Mouse (Mus musculus) forebrain, embryonic 15.5 days (tissue): ENCODE results near the gene Slc39a3. TPM values are rescaled to one million over a fixed set of nuclear protein-coding genes. Genes with fewer than 3 reads are reported as not detected.
"Not testable (repeated sequence)": the region's sequence is repeated elsewhere in the genome, so short reads cannot be mapped to it uniquely, and the experiment has no call there.

Experiments
- ATAC-seq: fragments of 200-750 bp; cut with Nextera tagmentation; replicated peaks from 2 replicates; pipeline ENCODE4 v1.8.0; 2017; ENCODE audit warnings: mild to moderate bottlenecking, moderate TSS enrichment, moderate library complexity
- H3K27ac ChIP-seq: fragments of 300-500 bp; sonication (generic); replicated peaks from 2 replicates; pipeline ENCODE4 v1.5.1; 2015; ENCODE audit warnings: mild to moderate bottlenecking, inconsistent platforms
- H3K27me3 ChIP-seq: fragments of 300-500 bp; sonication (generic); 2 replicates; pipeline ENCODE4 v1.6.1; 2015; ENCODE audit warnings: inconsistent platforms
- H3K36me3 ChIP-seq: fragments of 300-500 bp; sonication (generic); 2 replicates; pipeline ENCODE4 v1.6.1; 2015; ENCODE audit warnings: mild to moderate bottlenecking, inconsistent platforms
- H3K4me1 ChIP-seq: fragments of 300-500 bp; sonication (generic); 2 replicates; pipeline ENCODE4 v1.6.1; 2015; ENCODE audit warnings: inconsistent platforms
- H3K4me2 ChIP-seq: fragments of 300-500 bp; sonication (generic); replicated peaks from 2 replicates; pipeline ENCODE4 v1.6.1; 2015; ENCODE audit warnings: mild to moderate bottlenecking, inconsistent platforms
- H3K4me3 ChIP-seq: fragments of 300-500 bp; sonication (generic); 2 replicates; pipeline ENCODE4 v1.5.1; 2015; ENCODE audit warnings: mild to moderate bottlenecking, inconsistent platforms
- H3K9ac ChIP-seq: fragments of 300-500 bp; sonication (generic); replicated peaks from 2 replicates; pipeline ENCODE4 v1.6.1; 2015; ENCODE audit warnings: mild to moderate bottlenecking, inconsistent platforms
- H3K9me3 ChIP-seq: fragments of 300-500 bp; sonication (generic); 2 replicates; pipeline ENCODE4 v1.6.1; 2016; ENCODE audit warnings: inconsistent platforms
- WGBS: fragments of 180-500 bp; shearing (Covaris S2); methylation state at CpG from one replicate; pipeline ENCODE4 v1.1.7; 2015; ENCODE audit warnings: mixed read lengths; 5-methylcytosine and 5-hydroxymethylcytosine counted together
- polyA plus RNA-seq: library from polyadenylated mRNA; unstranded; fragments of >200 nt; fragmentation: Nextera tagmentation; extraction: Ambion mirVana; gene quantifications from 2 replicates; pipeline ENCODE4 v1.2.1, GENCODE M21; 2015

Gene Slc39a3
- 46.3 TPM in 2 replicates for polyA plus RNA-seq

DNA sequence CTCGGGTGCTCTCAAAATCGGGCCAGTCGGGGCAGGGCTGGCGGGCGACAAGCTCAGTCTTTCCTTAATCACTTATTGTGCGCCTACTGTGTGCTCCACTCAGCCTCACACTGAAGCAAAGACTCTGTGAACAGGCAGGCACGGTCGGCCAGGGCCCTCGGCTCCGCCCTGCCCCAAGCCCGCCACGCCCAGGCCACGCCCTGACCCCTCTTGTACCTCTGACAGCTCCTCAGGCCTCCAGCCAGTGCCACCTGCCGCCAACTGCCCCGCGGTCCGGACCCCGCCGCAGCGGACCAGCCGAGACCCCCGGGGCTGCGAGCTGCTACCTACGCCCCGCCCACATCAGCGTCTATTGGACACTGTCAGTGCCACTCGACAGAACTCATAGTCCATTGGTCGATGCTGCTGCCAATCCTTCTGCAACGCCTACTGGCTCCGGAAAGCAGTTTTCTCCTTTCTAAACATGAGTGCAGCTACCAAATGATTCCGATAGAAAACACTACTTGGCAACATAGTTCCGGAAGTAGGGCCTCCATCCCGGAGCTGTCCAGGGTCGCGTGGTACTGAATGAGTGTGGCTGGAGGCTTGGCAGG is at the start of gene Slc39a3:
Gene Slc39a3, minus strand, starts transcription at position 439 of the 593 bp plus-strand sequence.
- peak; percentile 99 for ATAC-seq
- H3K4me1 ChIP-seq, result peaks cover 14% of the 10 kb centered on the region
- WGBS, result under 1% methylated on average over 35 of the region's 35 CpGs
- H3K9me3 ChIP-seq, result no peaks in the 10 kb centered on the region
- H3K27ac ChIP-seq, result peak within 1 kb of the TSS; percentile 56
- H3K4me2 ChIP-seq, result peak within 1 kb of the TSS; percentile 54
- H3K4me3 ChIP-seq, result peak within 1 kb of the TSS; percentile 57
- no peaks in the 10 kb centered on the region for H3K27me3 ChIP-seq
- H3K36me3 ChIP-seq, result peaks cover 12% of the 10 kb centered on the region
- H3K9ac ChIP-seq, result peak within 1 kb of the TSS; percentile 68

- Histone ChIP-seq H3K4me3 (no peak overlapping the region), H3K36me3 (peaks cover 2% of the 10 kb centered on the region), H3K9ac (no peak overlapping the region), H3K27ac (no peak overlapping the region), H3K4me2 (no peak overlapping the region), H3K27me3 (no peaks in the 10 kb centered on the region), H3K9me3 (no peaks in the 10 kb centered on the region), H3K4me1 (peaks cover 8% of the 10 kb centered on the region)
- ATAC-seq, result no peak
- WGBS, result 52% methylated on average over 2 of the region's 2 CpGs
Measured at GRCm38 (mm10) chr10:81087021-81087420, 49.8 kb upstream of the Slc39a3 start.

GRCm38 (mm10) chr10:81082168-81082960 is 45.1 kb upstream of the Slc39a3 start:
- no peak overlapping the region for H3K9ac ChIP-seq
- 78% methylated on average over 7 of the region's 7 CpGs for WGBS

GRCm38 (mm10) chr10:81080008-81080655 is 42.9 kb upstream of the Slc39a3 start:
- Histone ChIP-seq H3K27me3 (no peaks in the 10 kb centered on the region), H3K9ac (no peak overlapping the region), H3K4me2 (no peak overlapping the region), H3K4me1 (no peaks in the 10 kb centered on the region), H3K27ac (no peak overlapping the region), H3K9me3 (no peaks in the 10 kb centered on the region), H3K36me3 (peaks cover 61% of the 10 kb centered on the region), H3K4me3 (no peak overlapping the region)
- 93% methylated on average over 31 of the region's 31 CpGs for WGBS
- ATAC-seq, result no peak

More at GRCm38 (mm10) chr10:81082168-81082960, 45.1 kb upstream of the Slc39a3 start:
- Histone ChIP-seq H3K36me3 (peaks cover 45% of the 10 kb centered on the region), H3K27ac (no peak overlapping the region), H3K9me3 (no peaks in the 10 kb centered on the region), H3K27me3 (no peaks in the 10 kb centered on the region), H3K4me2 (no peak overlapping the region), H3K4me3 (no peak overlapping the region), H3K4me1 (no peaks in the 10 kb centered on the region)
- peak; percentile 59 for ATAC-seq

GRCm38 (mm10) chr10:81077916-81078315 is 40.7 kb upstream of the Slc39a3 start:
- H3K4me3 ChIP-seq, result no peak overlapping the region
- 90% methylated on average over 11 of the region's 11 CpGs for WGBS
- peaks cover 82% of the 10 kb centered on the region for H3K36me3 ChIP-seq
- H3K27me3 ChIP-seq, result no peaks in the 10 kb centered on the region
- H3K27ac ChIP-seq, result no peak overlapping the region
- no peak overlapping the region for H3K9ac ChIP-seq
- no peak for ATAC-seq
- H3K9me3 ChIP-seq, result no peaks in the 10 kb centered on the region
- no peak overlapping the region for H3K4me2 ChIP-seq
- no peaks in the 10 kb centered on the region for H3K4me1 ChIP-seq

DNA sequence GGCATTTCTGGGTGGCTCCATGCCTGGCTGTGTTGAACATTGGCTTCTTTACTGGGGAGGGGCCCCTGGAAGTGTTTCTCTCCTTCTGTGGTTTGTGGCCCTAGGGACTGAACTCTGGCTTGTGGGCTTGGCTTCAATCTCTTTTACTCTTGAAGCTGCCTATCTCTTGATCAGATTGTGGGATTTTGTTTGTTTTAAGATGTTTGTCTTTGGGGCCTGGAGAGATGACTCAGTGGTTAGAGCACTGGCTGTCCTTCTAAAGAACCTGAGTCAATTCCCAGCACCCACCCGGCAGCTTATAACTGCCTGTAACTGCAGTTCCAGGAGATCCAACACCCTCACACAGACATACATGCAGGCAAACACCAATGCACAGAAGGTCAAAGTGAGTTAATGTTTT is 39.1 kb upstream of the Slc39a3 start:
- WGBS, result 96% methylated on average over 1 of the region's 1 CpGs
- no peak overlapping the region for H3K4me3 ChIP-seq
- ATAC-seq, result no peak
- no peak overlapping the region for H3K4me2 ChIP-seq
- peaks cover 6% of the 10 kb centered on the region for H3K4me1 ChIP-seq
- H3K27ac ChIP-seq, result no peak overlapping the region
- peaks cover 75% of the 10 kb centered on the region for H3K36me3 ChIP-seq
- no peaks in the 10 kb centered on the region for H3K27me3 ChIP-seq
- H3K9ac ChIP-seq, result no peak overlapping the region
- H3K9me3 ChIP-seq, result no peaks in the 10 kb centered on the region

- H3K4me3 ChIP-seq, result no peak overlapping the region
Measured at GRCm38 (mm10) chr10:81075734-81076133, 38.5 kb upstream of the Slc39a3 start.

DNA sequence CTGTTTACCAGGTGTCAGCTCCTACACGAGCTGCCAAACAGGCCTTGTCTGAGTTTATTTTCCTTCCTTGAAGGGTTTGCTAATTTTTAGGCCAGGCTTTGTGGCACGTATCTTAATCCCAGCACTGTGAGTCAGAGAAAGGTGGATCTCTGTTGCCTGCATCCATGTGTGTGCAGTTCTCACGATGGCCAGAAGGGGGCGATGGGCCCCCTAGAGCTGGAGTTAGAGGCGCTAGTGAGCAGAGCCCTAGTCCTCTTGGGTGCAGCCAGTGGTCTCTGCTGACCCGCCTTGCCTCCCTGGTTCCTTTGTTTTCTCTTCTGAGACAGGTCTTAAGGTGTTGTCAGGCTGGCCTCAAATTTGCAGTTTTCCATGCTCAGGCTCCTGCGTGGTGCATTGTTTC is 36.2 kb upstream of the Slc39a3 start:
- Histone ChIP-seq H3K4me3 (no peak overlapping the region), H3K9me3 (no peaks in the 10 kb centered on the region), H3K27ac (no peak overlapping the region), H3K9ac (no peak overlapping the region), H3K4me2 (no peak overlapping the region), H3K4me1 (peaks cover 26% of the 10 kb centered on the region), H3K27me3 (no peaks in the 10 kb centered on the region), H3K36me3 (peaks cover 49% of the 10 kb centered on the region)
- 71% methylated on average over 7 of the region's 7 CpGs for WGBS
- ATAC-seq, result no peak

More at GRCm38 (mm10) chr10:81075734-81076133, 38.5 kb upstream of the Slc39a3 start:
- H3K36me3 ChIP-seq, result peaks cover 69% of the 10 kb centered on the region
- no peak overlapping the region for H3K9ac ChIP-seq
- peaks cover 12% of the 10 kb centered on the region for H3K4me1 ChIP-seq
- no peak for ATAC-seq
- H3K27me3 ChIP-seq, result no peaks in the 10 kb centered on the region
- H3K9me3 ChIP-seq, result no peaks in the 10 kb centered on the region
- 77% methylated on average over 8 of the region's 8 CpGs for WGBS
- H3K27ac ChIP-seq, result no peak overlapping the region
- H3K4me2 ChIP-seq, result no peak overlapping the region

DNA sequence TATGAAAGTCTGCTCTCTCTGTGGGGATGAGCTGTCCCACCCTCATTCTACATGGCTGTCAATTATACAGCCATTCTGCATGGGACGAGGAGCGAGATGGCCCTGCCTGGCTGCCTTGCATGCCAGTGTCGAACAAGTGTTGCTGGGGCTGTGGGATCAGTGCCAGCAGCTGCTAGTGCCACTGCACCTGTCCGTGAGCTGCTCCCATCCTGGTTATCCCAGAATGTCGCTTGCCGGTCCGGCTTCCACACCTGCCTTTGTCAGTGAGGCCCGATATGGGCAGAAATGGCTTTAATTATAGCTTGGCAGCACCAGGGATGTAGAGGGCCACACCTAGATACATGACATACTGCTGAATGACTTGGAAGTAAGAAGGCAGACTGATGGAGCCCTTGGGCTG is 35.1 kb upstream of the Slc39a3 start:
- Histone ChIP-seq H3K9me3 (no peaks in the 10 kb centered on the region), H3K27ac (no peak overlapping the region), H3K9ac (no peak overlapping the region), H3K4me3 (no peak overlapping the region), H3K36me3 (peaks cover 37% of the 10 kb centered on the region), H3K4me2 (no peak overlapping the region), H3K4me1 (peaks cover 26% of the 10 kb centered on the region), H3K27me3 (no peaks in the 10 kb centered on the region)
- WGBS, result 91% methylated on average over 8 of the region's 8 CpGs
- ATAC-seq, result no peak

DNA sequence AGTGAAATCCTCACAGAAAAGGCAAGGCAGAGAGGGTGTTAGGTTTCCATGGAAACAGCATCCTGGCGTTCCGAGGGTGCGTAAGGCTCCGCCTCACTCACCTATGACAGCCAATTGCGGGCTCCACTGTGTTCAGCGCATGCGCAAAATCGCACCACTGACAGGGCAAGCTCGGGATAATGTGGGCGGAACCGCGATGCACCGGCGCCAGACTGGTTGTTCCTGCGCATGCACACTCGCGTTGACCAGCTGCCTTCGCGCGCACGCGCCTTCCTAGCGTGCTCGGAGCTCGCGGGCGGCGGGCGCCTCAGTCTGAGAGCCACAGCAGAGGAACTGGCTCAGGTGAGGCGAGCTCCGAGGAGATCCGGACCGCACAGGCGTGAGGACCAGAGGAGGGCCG is 32.6 kb upstream of the Slc39a3 start, which contains the start of gene Thop1:
Gene Thop1, plus strand, starts transcription at position 200 of the 400 bp plus-strand sequence.
- Histone ChIP-seq H3K27me3 (no peaks in the 10 kb centered on the region), H3K36me3 (peaks cover 20% of the 10 kb centered on the region), H3K9ac (peak within 1 kb of the TSS; percentile 78), H3K9me3 (no peaks in the 10 kb centered on the region), H3K4me1 (peaks cover 26% of the 10 kb centered on the region), H3K27ac (peak within 1 kb of the TSS; percentile 76), H3K4me2 (peak within 1 kb of the TSS; percentile 59), H3K4me3 (peak within 1 kb of the TSS; percentile 71)
- peak; percentile 97 for ATAC-seq
- WGBS, result under 1% methylated on average over 35 of the region's 35 CpGs

DNA sequence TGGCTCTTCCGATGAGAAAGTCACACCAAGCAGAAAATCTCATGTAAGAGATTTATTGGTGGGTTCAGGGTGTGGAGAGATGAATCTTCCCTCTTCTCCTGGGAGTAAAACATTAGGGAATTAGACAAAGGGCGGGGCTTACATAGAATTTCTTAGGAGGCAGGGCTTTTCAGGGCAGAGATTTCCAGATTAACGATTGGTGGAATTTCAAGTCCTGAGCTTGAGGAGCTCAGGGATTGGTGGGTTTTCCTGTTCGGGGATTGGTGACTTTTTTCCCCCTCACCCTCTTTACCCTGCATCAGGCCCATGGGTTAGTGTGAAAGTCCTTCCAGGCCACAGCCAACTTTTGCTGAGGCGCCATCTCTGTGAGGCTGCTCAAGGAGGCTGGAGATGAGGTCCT is 31.5 kb upstream of the Slc39a3 start:
- Histone ChIP-seq H3K36me3 (peaks cover 9% of the 10 kb centered on the region), H3K4me2 (no peak overlapping the region), H3K4me1 (peaks cover 26% of the 10 kb centered on the region), H3K27me3 (no peaks in the 10 kb centered on the region), H3K27ac (no peak overlapping the region), H3K4me3 (no peak overlapping the region), H3K9ac (no peak overlapping the region; the same call in 1 of the 2 replicates), H3K9me3 (no peaks in the 10 kb centered on the region)
- 73% methylated on average over 5 of the region's 5 CpGs for WGBS
- no peak for ATAC-seq

DNA sequence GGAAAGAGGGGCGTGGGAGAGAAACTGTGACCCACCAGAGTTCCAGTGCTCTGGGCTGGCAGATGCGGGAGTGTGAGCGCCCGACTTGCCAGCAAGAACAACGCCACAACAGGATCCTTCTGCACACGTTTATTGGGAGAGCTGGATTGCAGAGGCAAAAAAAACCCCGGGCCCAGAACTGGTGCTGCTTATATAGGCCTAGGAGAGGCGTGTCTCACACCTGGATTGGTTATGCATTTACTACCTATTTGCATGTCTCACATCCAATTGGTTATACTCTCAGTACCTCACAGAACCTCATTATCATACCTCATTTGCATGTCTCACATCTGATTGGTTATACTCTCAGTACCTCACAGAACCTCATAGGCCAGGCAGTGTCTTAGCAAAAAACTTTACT is 27.3 kb upstream of the Slc39a3 start:
- not testable (repeated sequence) for H3K27ac ChIP-seq, H3K36me3 ChIP-seq, H3K4me3 ChIP-seq, H3K9me3 ChIP-seq, ATAC-seq, H3K27me3 ChIP-seq, H3K4me2 ChIP-seq, H3K9ac ChIP-seq
- 90% methylated on average over 8 of the region's 8 CpGs for WGBS
- peaks cover 13% of the 10 kb centered on the region for H3K4me1 ChIP-seq
